8 mouse cellular contexts compared by ENCODE assay signal in genomic region chr6:95621821-95622220, GRCm38 (mm10).
A peak's percentile ranks its signal among the peaks of the same experiment; 100 is the strongest.
DNase-seq lines count a peak whose midpoint lies in the region; ATAC-seq and TF ChIP-seq lines count a peak whose summit lies in the region.

No protein-coding gene starts in this region.

- TF ChIP-seq POLR2A in heart, adult 2 months (IDR thresholded peaks at IDR 0.05; ENCODE audit: insufficient read depth, low read depth, low read length), result no peak
- no peak for TF ChIP-seq POLR2A in cerebellum, adult 2 months (IDR thresholded peaks at IDR 0.05; ENCODE audit: borderline replicate concordance, insufficient read depth, low read length)

- H3K4me2 ChIP-seq in heart, embryonic 15.5 days, result no peak overlapping the region

- no peaks in the 10 kb centered on the region for H3K9me3 ChIP-seq in heart, embryonic 10.5 days
- H3K9me3 ChIP-seq in heart, embryonic 15.5 days (replicated peaks), result no peaks in the 10 kb centered on the region

- intact Hi-C loops in heart, adult 2 months (cut with DNase I), result no loop called here

- H3K4me3 ChIP-seq in heart, adult 2 months, result no peak overlapping the region
- no peak overlapping the region for H3K4me3 ChIP-seq in heart, embryonic 10.5 days
- H3K4me3 ChIP-seq in cerebellum, adult 2 months (replicated peaks; ENCODE audit: insufficient read depth, low read depth, low read length), result no peak overlapping the region
- H3K4me3 ChIP-seq in heart, embryonic 15.5 days, result no peak overlapping the region

- 0 out of 2 replicates have a peak, but pooled peaks have one; percentile 31 for ATAC-seq in heart, embryonic 15.5 days (replicated peaks; ENCODE audit: insufficient number of reproducible peaks, insufficient read depth, low FRiP score, low read depth)

- H3K36me3 ChIP-seq in heart, adult 2 months (ENCODE audit: control insufficient read depth, insufficient read depth, low read length), result no peaks in the 10 kb centered on the region; the same call in 1 of the 2 replicates
- H3K36me3 ChIP-seq in heart, embryonic 10.5 days, result no peaks in the 10 kb centered on the region
- H3K36me3 ChIP-seq in heart, embryonic 15.5 days, result no peaks in the 10 kb centered on the region

- TF ChIP-seq EP300 in heart, adult 2 months (IDR thresholded peaks at IDR 0.05; ENCODE audit: insufficient read depth, low read depth, low read length), result 0 out of 2 replicates have a peak, but pooled peaks have one; percentile 14

- no peak overlapping the region for H3K9ac ChIP-seq in heart, adult 2 months (ENCODE audit: low read depth, low read length)
- H3K9ac ChIP-seq in heart, embryonic 15.5 days, result no peak overlapping the region

- no peak overlapping the region for H3K27ac ChIP-seq in heart, adult 2 months
- no peak overlapping the region for H3K27ac ChIP-seq in heart, embryonic 10.5 days
- H3K27ac ChIP-seq in cerebellum, adult 2 months (ENCODE audit: insufficient read depth, low read length), result no peak overlapping the region
- no peak overlapping the region for H3K27ac ChIP-seq in heart, embryonic 15.5 days

- H3K4me1 ChIP-seq in heart, adult 2 months (ENCODE audit: control insufficient read depth, insufficient read depth, low read length), result peaks cover 2% of the 10 kb centered on the region
- H3K4me1 ChIP-seq in heart, embryonic 10.5 days, result no peaks in the 10 kb centered on the region
- H3K4me1 ChIP-seq in cerebellum, adult 2 months (ENCODE audit: control insufficient read depth, insufficient read depth, low read length), result no peaks in the 10 kb centered on the region
- no peaks in the 10 kb centered on the region for H3K4me1 ChIP-seq in heart, embryonic 15.5 days (replicated peaks)

- WGBS in heart, adult 2 months, result 40% methylated on average over 2 of the region's 2 CpGs
- 85% methylated on average over 2 of the region's 2 CpGs for WGBS in heart, embryonic 10.5 days
- 37% methylated on average over 2 of the region's 2 CpGs for WGBS in cerebellum, adult 2 months
- 62% methylated on average over 2 of the region's 2 CpGs for WGBS in heart, embryonic 15.5 days

- no peaks in the 10 kb centered on the region for H3K27me3 ChIP-seq in heart, adult 2 months (ENCODE audit: control insufficient read depth, insufficient read depth, low read length)
- H3K27me3 ChIP-seq in heart, embryonic 10.5 days (ENCODE audit: insufficient read depth, poor library complexity, severe bottlenecking), result no peaks in the 10 kb centered on the region
- H3K27me3 ChIP-seq in cerebellum, adult 2 months (ENCODE audit: control insufficient read depth, insufficient read depth, low read length), result no peaks in the 10 kb centered on the region
- no peaks in the 10 kb centered on the region for H3K27me3 ChIP-seq in heart, embryonic 15.5 days

- peak; percentile 66 to 79 for DNase-seq in heart, adult 2 months
- DNase-seq in heart, embryonic 10.5 days (ENCODE audit: low spot score), result no peak
- peak; percentile 49 for DNase-seq in CD4-positive, CD25-positive, alpha-beta regulatory T cell, adult 2 months (ENCODE audit: low read depth, low spot score)
- peak; percentile 11 to 50 for DNase-seq in cerebellum, adult 2 months
- peak; percentile 44 to 57 for DNase-seq in lung, adult 18-20 months
- peak; percentile 42 to 68 for DNase-seq in urinary bladder, postnatal 36 days (ENCODE audit: low spot score in 2 of 2)
- DNase-seq in thymus, postnatal 10 days (ENCODE audit: low spot score in 2 of 2), result no peak

- no peaks in the 10 kb centered on the region for H3K79me2 ChIP-seq in heart, adult 2 months (replicated peaks; ENCODE audit: control insufficient read depth, insufficient read depth, low read length)

- TF ChIP-seq CTCF in heart, adult 2 months (IDR thresholded peaks at IDR 0.05), result no peak
- TF ChIP-seq CTCF in cerebellum, adult 2 months (IDR thresholded peaks at IDR 0.05; ENCODE audit: borderline replicate concordance, insufficient read depth, low read depth, low read length), result no peak

Comparison
In these comparisons a context has a peak if more than half of its experiments do, and no peak if none do; other contexts are left out.
1. DNase-seq: peak in heart, adult 2 months (2 of 2), CD4-positive, CD25-positive, alpha-beta regulatory T cell, adult 2 months (single experiment), cerebellum, adult 2 months (2 of 2), lung, adult 18-20 months (2 of 2) and urinary bladder, postnatal 36 days (2 of 2); none in heart, embryonic 10.5 days (single experiment) and thymus, postnatal 10 days (0 of 2).